Mouse (Mus musculus) brown adipose tissue, adult 24 weeks (tissue): Measurements from ENCODE around the gene Syndig1. TPM values are rescaled to one million over a fixed set of nuclear protein-coding genes. Genes with fewer than 3 reads are reported as not detected.

ENCODE experiments used
- H3K27ac ChIP-seq: fragments of 200-500 bp; replicated peaks from 2 replicates; pipeline ENCODE4 v1.5.1; 2012; ENCODE audit warnings: low read depth, mild to moderate bottlenecking, low read length
- H3K4me1 ChIP-seq: fragments of 200-500 bp; 2 replicates; pipeline ENCODE4 v1.6.1; 2012; ENCODE audit warnings: low read length, mixed read lengths; ENCODE audit not compliant: control insufficient read depth, insufficient read depth, insufficient read length
- H3K4me3 ChIP-seq: fragments of 200-500 bp; 2 replicates; pipeline ENCODE4 v1.5.1; 2012; ENCODE audit warnings: low read depth, mild to moderate bottlenecking, low read length, moderate library complexity; ENCODE audit not compliant: insufficient read depth
- polyA plus RNA-seq: library from polyadenylated mRNA; stranded (reverse); fragments of >200 nt; gene quantifications from 2 replicates; pipeline ENCODE4 v1.2.4, GENCODE M21; 2012; ENCODE audit not compliant: missing spikeins, insufficient read depth, insufficient read length

Syndig1 gene
- polyA plus RNA-seq, 1 experiment = 1.2 TPM

DNA sequence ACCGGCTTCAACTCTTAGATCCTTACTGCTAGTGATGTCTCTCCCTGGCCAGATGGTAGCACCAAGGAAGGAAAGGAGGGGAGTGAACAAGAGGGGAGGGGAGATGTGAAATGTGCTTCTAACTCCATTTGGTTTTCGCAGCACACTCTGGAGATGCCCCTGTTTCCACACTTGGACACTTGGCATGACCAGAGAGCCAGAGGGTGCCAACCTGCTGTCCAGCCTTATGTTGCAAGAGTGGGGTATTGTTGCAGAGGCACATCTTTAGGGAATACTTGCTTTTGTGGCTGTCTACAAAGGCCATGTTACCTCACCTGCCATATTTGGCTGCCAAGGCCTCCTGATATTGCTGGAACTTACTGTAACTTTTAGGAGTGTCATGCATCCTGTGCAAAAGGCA is 10.7 kb downstream of the Syndig1 start:
- H3K4me1 ChIP-seq = no peaks in the 10 kb centered on the region
- no peak overlapping the region for H3K4me3 ChIP-seq
- no peak overlapping the region for H3K27ac ChIP-seq

DNA sequence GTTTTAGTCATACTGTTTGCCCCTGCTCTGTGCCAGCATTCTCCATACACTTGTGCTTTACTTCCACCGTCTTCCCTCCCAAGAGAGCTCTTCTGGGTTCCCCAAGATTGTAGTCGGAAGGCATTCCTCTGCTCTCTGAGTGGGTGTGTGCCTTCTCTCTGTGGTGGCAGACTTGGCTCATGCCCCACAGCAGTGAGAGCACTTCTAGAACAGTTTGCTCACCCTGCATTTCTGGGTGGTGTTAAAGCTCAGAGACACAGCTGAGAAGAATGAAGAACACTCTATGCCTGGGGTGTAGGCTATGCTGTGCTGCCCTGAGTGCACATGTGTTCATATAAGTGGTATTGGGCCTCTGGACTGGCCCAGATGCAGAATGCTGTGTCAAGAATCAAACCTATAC is 15.6 kb downstream of the Syndig1 start:
- H3K27ac ChIP-seq = no peak overlapping the region
- no peak overlapping the region for H3K4me3 ChIP-seq
- no peaks in the 10 kb centered on the region for H3K4me1 ChIP-seq

DNA sequence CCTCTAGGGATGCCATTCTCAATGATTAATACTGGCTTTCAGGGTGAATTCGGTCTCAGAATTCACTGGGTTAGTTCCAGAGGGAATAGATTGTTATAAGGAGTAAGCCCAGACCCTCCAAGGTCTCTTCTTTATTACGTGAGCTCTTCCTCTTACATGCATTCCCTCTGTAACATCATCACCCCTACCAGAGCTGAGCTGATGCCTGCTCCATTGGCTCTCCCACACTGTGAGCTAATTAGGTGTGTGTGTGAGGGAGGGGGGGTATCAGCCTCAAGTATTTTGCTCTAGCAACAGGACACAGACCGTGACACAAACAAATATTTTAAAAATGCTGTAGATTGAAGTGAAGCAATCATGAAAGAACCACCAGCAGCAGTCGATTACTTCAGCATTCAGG is 19.8 kb downstream of the Syndig1 start:
- H3K4me3 ChIP-seq = no peak overlapping the region
- no peaks in the 10 kb centered on the region for H3K4me1 ChIP-seq
- H3K27ac ChIP-seq = no peak overlapping the region

DNA sequence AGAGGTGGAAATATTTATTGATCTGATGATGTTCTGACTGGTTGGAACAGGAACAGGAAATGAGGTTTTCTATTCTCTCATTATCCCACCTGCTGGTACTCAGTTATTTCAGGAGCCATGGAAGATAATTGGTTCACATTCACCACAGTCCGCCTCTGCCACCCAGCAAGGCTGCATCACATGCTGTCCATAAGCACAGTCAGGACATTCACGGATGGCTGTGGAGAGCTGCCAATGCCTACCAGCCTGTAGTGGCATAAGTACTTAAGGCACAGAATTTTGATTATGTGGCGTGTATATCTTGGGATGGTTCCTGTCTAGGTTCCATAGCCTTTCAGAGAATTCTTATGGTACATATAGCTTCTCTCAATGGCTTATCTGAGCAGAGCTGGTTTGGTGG is 32.0 kb downstream of the Syndig1 start:
- Histone ChIP-seq H3K4me1 (no peaks in the 10 kb centered on the region), H3K27ac (no peak overlapping the region), H3K4me3 (no peak overlapping the region)

DNA sequence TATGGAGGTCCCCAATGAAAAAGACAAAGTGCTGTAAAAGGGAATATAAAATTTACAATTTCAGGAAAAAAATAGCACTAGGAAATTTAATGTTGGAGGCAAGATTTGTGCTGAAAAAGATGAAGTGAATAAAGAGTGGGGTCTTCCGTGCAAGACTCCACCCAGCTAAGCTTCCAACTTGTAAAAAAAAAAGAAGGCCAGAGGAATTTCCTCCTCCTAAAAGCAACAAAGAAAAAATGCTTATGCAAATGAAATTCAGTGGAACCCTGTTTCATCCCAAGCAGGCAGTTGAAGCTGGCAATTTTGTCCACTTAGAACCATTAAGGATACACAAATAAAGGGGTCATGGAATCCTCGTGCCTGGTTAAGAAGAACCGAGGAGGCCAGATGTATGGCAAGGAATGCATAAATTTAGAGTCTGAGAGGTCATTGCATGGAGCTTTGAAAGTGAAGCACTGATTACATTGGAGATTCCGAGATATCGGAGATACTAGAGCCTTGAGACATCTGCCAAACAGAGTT is 37.0 kb downstream of the Syndig1 start:
- H3K4me1 ChIP-seq = no peaks in the 10 kb centered on the region

DNA sequence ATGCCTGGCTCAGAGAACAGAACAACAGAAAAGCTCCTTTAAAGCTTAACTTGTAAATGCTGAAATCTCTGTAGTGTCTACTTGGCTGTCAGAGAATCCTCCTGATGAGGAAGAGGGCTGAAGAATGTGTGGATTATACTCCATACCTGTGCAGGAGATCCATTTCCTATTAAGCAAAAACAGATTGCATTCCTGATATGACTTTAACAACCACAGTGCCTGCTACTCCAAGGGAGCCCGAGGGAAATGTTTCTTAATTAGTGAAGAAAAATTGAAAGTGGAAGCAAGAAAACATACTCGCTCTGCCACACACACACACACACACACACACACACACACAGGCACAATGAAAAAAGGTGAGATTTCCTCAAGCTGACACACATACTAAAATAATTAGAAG is 41.5 kb downstream of the Syndig1 start:
- H3K4me1 ChIP-seq = no peaks in the 10 kb centered on the region
- H3K4me3 ChIP-seq = no peak overlapping the region
- no peak overlapping the region for H3K27ac ChIP-seq

More for the DNA sequence above, 37.0 kb downstream of the Syndig1 start:
- Histone ChIP-seq H3K4me3 (no peak overlapping the region), H3K27ac (no peak overlapping the region)

DNA sequence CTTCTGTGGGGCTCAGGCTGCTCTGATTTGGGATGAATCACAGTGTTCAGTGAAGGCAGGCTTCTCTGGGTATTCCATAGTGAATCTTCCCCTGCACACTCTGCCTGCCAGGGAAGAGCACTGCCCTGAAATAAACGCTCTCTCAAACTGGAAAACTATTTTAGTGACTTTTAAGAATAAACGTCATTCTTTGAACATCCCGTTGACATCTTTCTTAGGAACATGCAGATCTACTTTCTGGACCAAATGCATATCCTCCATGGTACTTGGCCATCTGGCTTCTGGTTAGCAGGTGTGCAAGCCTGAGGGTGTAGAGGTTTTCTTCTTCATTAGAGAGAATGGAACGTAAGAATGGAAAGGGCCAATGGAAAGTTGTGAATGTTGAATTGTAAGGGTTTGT is 43.5 kb downstream of the Syndig1 start:
- H3K4me1 ChIP-seq = no peaks in the 10 kb centered on the region
- no peak overlapping the region for H3K27ac ChIP-seq
- no peak overlapping the region for H3K4me3 ChIP-seq

DNA sequence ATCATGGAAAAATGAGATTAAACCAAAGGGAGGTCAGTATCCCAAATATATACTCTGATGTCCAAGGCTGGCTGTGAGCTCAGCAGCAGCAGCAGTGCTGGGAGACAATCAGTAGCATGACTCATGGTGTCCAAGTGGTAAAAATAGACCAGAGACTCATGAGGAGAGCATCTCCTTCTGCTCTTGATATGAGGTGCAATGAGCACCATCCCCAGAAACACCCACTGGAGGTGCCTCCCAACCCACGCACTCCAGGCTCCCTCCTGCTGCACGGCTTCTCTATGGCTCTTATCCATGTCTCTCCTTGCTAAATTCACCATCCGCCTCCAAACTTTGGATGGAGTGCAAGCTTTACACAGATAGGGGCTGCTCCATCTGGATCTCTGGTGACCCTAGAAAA is 44.3 kb downstream of the Syndig1 start:
- H3K27ac ChIP-seq = no peak overlapping the region
- H3K4me3 ChIP-seq = no peak overlapping the region
- H3K4me1 ChIP-seq = no peaks in the 10 kb centered on the region

DNA sequence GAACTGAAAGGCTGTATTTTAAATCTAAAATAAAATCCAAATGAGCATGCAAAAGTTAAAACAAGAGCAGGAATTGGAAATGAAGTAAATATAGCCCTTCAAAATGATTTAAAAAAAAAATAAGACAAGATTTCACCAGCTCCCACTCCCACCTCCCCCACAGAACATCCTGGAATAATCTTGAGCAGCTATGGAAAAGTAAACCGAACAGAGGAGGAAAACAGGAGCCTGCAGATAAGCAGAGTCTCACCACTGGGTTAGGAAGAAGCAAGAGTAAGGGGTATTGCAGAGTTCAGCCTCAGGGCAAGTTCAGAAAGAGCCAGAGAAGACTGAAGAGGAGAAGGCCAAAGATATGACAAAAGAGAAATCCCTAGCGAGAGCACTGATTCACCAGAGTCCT is 48.9 kb downstream of the Syndig1 start:
- Histone ChIP-seq H3K4me1 (no peaks in the 10 kb centered on the region), H3K4me3 (no peak overlapping the region), H3K27ac (no peak overlapping the region)

DNA sequence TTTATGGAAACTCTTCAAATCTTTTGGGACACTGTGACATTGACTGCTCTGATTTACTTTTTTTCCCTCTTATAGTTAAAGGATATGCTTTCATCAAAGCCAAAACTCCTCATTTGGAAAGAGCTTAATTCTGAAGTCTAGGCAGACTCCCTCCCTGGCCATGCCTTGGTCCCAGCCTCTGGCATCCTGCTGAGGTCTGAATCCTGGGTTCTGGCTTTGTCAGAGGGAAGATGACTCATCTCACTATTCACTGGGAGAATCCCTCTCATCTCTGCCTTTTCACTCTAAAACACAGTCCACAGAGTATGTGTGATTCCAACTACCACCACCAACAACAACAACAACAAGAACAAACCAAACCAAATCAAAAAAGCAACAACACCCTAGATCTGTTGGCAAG is 58.6 kb downstream of the Syndig1 start:
- Histone ChIP-seq H3K4me1 (no peaks in the 10 kb centered on the region), H3K27ac (no peak overlapping the region), H3K4me3 (no peak overlapping the region)

DNA sequence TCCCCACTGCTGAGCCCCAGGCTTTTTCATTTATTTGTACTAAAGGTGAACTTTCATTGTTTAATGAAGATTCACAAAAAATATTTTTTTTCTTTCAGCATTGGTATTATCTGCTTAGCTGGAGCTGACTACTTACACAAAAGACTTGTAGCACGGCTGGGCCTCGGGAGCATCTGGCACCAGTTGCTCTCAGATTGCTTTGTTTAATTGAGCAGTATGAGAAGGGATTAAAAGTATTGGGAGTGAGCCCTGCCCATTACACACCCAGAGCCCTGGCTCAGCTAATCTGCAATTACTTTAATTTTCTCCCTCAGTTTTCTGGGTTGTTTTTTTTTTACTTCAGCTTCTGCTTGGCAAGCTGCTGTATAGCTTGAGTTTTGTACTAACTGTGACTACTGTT is 62.6 kb downstream of the Syndig1 start:
- Histone ChIP-seq H3K4me3 (no peak overlapping the region), H3K27ac (no peak overlapping the region), H3K4me1 (no peaks in the 10 kb centered on the region)

DNA sequence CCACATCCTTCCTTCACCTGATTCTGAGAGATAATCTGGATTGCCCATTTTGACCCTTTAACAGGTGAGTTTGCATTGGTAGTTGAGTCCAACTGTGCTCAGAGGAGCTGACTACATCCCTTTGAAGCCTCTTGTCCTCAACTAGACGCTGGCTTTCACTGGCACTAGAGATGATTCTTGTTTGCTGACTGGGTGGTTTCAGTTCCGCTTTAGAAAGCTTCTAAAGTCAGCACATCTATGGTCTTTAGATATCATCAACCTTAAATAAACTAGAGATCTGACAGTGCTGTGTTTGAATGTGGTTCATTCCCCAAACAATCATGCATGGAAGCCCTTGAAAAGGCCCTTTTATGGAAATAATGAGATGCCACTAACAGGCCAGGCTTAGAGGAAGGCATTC is 67.3 kb downstream of the Syndig1 start:
- Histone ChIP-seq H3K27ac (no peak overlapping the region), H3K4me1 (no peaks in the 10 kb centered on the region), H3K4me3 (no peak overlapping the region)

DNA sequence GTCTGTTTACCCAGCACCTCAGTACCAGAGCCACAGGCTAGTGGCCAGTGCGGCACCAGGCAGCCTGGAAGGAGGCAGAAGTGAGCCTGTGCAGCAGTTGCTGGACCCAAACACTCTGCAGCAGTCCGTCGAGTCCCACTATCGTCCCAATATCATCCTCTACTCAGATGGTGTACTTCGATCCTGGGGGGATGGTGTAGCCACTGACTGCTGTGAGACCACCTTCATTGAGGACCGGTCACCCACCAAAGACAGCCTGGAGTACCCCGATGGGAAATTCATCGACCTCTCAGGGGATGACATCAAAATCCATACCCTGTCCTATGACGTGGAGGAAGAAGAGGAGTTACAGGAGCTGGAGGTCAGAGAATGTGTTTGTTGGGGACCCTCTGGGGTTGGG is 70.6 kb downstream of the Syndig1 start:
- Histone ChIP-seq H3K4me1 (no peaks in the 10 kb centered on the region), H3K27ac (no peak overlapping the region), H3K4me3 (no peak overlapping the region)

DNA sequence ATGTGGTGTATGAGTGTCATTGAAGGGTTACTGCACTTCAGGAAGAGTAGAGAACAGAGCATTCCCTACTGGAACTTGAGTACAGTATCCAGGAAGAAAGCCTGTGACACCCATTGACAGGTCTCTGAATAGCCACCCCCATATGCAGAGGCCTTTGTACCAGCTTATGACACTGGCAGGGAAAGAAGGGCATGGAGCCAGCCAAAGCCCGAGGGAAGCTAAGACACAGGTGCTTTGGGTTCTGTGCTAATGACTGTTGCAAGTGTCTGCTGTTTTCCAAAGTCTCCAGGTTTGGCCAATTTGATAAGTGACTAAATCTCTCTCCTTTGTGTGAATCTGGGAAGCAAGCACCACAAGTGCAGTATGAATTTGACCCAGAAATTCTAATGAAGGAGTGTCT is 71.6 kb downstream of the Syndig1 start:
- Histone ChIP-seq H3K4me3 (no peak overlapping the region), H3K27ac (no peak overlapping the region), H3K4me1 (no peaks in the 10 kb centered on the region)

DNA sequence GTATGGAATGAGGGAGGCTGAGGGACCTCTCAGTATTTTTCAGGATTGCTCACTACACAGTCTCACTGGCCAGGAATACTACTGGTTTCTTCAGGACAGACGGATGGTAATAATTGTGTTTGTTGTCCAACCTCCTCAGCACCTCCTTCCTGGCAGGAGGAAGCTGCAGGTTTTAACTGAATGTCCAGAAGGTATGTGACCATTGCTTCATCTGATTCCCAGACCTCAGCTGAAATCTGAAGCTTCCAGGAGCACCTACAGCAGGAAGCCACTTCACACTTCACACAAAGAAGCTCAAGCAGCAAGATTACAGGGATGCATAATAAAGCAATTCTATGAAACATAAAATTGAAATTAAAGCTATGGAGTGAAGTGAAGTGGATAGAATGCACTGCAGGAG is 75.4 kb downstream of the Syndig1 start:
- H3K4me3 ChIP-seq = no peak overlapping the region
- no peak overlapping the region for H3K27ac ChIP-seq
- no peaks in the 10 kb centered on the region for H3K4me1 ChIP-seq

DNA sequence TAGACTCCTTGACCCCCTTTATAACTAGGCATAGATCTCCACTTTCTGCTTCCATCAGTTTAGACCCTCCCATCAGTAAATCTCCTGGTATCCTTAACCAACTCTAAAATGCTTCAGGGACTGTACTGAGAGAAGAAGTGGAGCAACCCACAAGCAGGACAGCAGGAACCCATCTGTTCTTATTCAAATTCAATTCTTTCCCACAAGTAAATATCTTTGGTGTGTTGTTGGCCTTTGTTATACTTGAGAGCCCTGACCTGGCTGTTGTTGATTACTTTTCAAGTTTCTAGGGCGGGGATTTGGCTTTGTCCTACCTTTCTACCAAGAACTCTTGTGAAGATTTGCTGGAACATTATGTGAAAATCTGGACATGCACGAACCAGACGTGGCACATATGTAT is 77.7 kb downstream of the Syndig1 start:
- Histone ChIP-seq H3K4me3 (no peak overlapping the region), H3K4me1 (no peaks in the 10 kb centered on the region), H3K27ac (no peak overlapping the region)

DNA sequence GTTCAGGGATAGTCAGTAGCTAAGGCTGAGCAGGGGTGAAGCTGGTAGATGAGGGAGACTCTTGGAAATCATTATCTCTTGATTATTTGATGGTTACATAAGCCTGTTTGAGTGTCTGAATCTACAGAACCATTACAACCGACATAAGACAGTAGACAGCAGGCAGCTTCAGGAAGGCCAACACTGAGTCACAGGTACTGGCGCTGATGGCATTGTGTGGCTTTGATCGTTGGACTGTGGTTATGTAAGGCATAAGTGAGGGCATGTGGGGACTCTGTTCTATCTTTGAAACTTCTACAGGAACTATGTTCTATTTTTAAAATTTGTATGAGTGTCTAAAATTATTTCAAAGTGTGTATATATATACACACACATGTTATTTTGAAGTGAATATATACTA is 88.2 kb downstream of the Syndig1 start:
- H3K4me3 ChIP-seq = no peak overlapping the region
- no peak overlapping the region for H3K27ac ChIP-seq
- no peaks in the 10 kb centered on the region for H3K4me1 ChIP-seq
